Mouse (Mus musculus): ENCODE data around the gene Ifi213. TPM values are rescaled to one million over a fixed set of nuclear protein-coding genes. Genes with fewer than 3 reads are reported as not detected.
"Not testable (repeated sequence)": the region's sequence is repeated elsewhere in the genome, so short reads cannot be mapped to it uniquely, and the experiment has no call there.

Gene Ifi213
- polyA plus RNA-seq, 1 experiment, result not detected

- peaks cover 34% of the 10 kb centered on the region for H3K9me3 ChIP-seq (ENCODE audit: control insufficient read depth, low read length)
- no peak overlapping the region for H3K4me3 ChIP-seq (replicated peaks)
- H3K4me1 ChIP-seq (ENCODE audit: control insufficient read depth), result no peaks in the 10 kb centered on the region
- H3K27me3 ChIP-seq (ENCODE audit: control insufficient read depth), result no peaks in the 10 kb centered on the region
- TF ChIP-seq GATA1 (IDR thresholded peaks at IDR 0.05; ENCODE audit: low read length) (no peak), TAL1 (IDR thresholded peaks at IDR 0.05; ENCODE audit: low read length) (no peak)
- no peaks in the 10 kb centered on the region for H3K36me3 ChIP-seq (ENCODE audit: control insufficient read depth)
These were observed 20.0 kb downstream of the Ifi213 start for GRCm38 (mm10) chr1:173579079-173579478.

- H3K36me3 ChIP-seq (ENCODE audit: control insufficient read depth); H3K27me3 ChIP-seq (ENCODE audit: control insufficient read depth); H3K9me3 ChIP-seq (ENCODE audit: control insufficient read depth, low read length): not testable (repeated sequence)
These were observed 48.5 kb downstream of the Ifi213 start for GRCm38 (mm10) chr1:173550491-173551050.

GRCm38 (mm10) chr1:173548798-173549197 is 50.3 kb downstream of the Ifi213 start:
- not testable (repeated sequence) for H3K9me3 ChIP-seq (ENCODE audit: control insufficient read depth, low read length); H3K27me3 ChIP-seq (ENCODE audit: control insufficient read depth); H3K4me1 ChIP-seq (ENCODE audit: control insufficient read depth); H3K36me3 ChIP-seq (ENCODE audit: control insufficient read depth); H3K4me3 ChIP-seq (replicated peaks)

More at GRCm38 (mm10) chr1:173550491-173551050, 48.5 kb downstream of the Ifi213 start:
- H3K4me1 ChIP-seq (ENCODE audit: control insufficient read depth); H3K4me3 ChIP-seq (replicated peaks): not testable (repeated sequence)

- H3K9me3 ChIP-seq (ENCODE audit: control insufficient read depth, low read length); H3K36me3 ChIP-seq (ENCODE audit: control insufficient read depth); H3K27me3 ChIP-seq (ENCODE audit: control insufficient read depth); H3K4me3 ChIP-seq (replicated peaks); H3K4me1 ChIP-seq (ENCODE audit: control insufficient read depth): not testable (repeated sequence)
These were observed 63.3 kb downstream of the Ifi213 start, which contains the start of gene Ifi214 for GRCm38 (mm10) chr1:173535791-173536190. TSS of gene Ifi214 (minus strand) at chr1:173535957.

- Histone ChIP-seq H3K4me1 (ENCODE audit: control insufficient read depth) (no peaks in the 10 kb centered on the region), H3K4me3 (replicated peaks) (no peak overlapping the region), H3K27me3 (ENCODE audit: control insufficient read depth) (no peaks in the 10 kb centered on the region), H3K9me3 (ENCODE audit: control insufficient read depth, low read length) (no peaks in the 10 kb centered on the region), H3K36me3 (ENCODE audit: control insufficient read depth) (no peaks in the 10 kb centered on the region)
- TF ChIP-seq TAL1 (IDR thresholded peaks at IDR 0.05; ENCODE audit: low read length), result no peak
- TF ChIP-seq GATA1 (IDR thresholded peaks at IDR 0.05; ENCODE audit: low read length), result no peak
These were observed 77.6 kb downstream of the Ifi213 start for GRCm38 (mm10) chr1:173521452-173521851.

Other genes with a start within 250 kb of the Ifi213 start
- gene Aim2, start 248.4 kb downstream of the Ifi213 start, polyA plus RNA-seq (2012), result 0.06 TPM in 2 replicates
- 0.01 and 0.05 TPM in 2 replicates for gene Cadm3, start 231.6 kb downstream of the Ifi213 start, polyA plus RNA-seq (2012)
- gene Ifi206, start 108.2 kb downstream of the Ifi213 start, polyA plus RNA-seq (2012), result 0.12 TPM in 1 of 2 replicates, not detected in the other
- not detected in 2 replicates for gene Ifi214, start 63.3 kb downstream of the Ifi213 start, polyA plus RNA-seq (2012)
- gene Ifi209, start 31.6 kb upstream of the Ifi213 start, polyA plus RNA-seq (2012), result not detected in 2 replicates
- gene Ifi208, start 74.4 kb upstream of the Ifi213 start, polyA plus RNA-seq (2012), result 0.01 TPM in 1 of 2 replicates, not detected in the other
- gene Ifi207, start 142.5 kb upstream of the Ifi213 start, polyA plus RNA-seq (2012), result not detected in 2 replicates
- gene Ifi204, start 167.7 kb upstream of the Ifi213 start, polyA plus RNA-seq (2012), result not detected in 2 replicates

Data from erythroblast, embryonic 14.5 days (primary cell).